In the genomic region with DNA sequence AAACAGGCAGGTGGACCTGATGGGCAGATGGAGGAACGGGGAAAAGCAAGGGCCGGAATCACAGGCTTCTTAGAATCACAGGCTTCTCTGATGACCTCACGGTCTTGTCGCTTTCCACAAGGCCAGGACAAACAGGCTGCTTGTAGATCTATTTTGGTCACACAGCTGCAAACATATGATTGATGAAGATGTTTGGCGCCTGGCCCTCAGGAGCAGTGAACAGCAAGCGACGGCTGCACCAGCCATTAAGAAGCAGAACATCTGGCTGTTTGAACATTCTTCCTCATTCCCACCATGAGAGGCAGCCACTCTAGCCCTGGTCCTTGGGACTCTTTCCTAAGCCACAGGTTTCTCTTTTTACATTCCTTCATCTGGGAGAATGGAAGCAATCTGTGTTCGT, we compare ENCODE assay signal across 8 mouse cellular contexts.
DNase-seq lines count a peak whose midpoint lies in the region; ATAC-seq and TF ChIP-seq lines count a peak whose summit lies in the region.

No protein-coding gene starts in this region.

- H3K9ac ChIP-seq in midbrain, embryonic 16.5 days (ENCODE audit: low read depth, low read length) = no peak overlapping the region
- no peak overlapping the region for H3K9ac ChIP-seq in midbrain, postnatal 0 days (replicated peaks; ENCODE audit: low read length, poor library complexity, severe bottlenecking)

- WGBS in midbrain, embryonic 16.5 days = 55% methylated on average over 8 of the region's 8 CpGs
- WGBS in midbrain, postnatal 0 days = 60% methylated on average over 8 of the region's 8 CpGs
- WGBS in cerebellum, adult 2 months = 72% methylated on average over 8 of the region's 8 CpGs

- H3K4me2 ChIP-seq in midbrain, embryonic 16.5 days (ENCODE audit: low read length) = no peak overlapping the region
- no peak overlapping the region for H3K4me2 ChIP-seq in midbrain, postnatal 0 days (ENCODE audit: low read depth, low read length, poor library complexity, severe bottlenecking)

- ATAC-seq in midbrain, embryonic 16.5 days = no peak
- no peak for ATAC-seq in midbrain, postnatal 0 days (ENCODE audit: low FRiP score)

- H3K9me3 ChIP-seq in midbrain, embryonic 16.5 days (replicated peaks; ENCODE audit: control insufficient read depth, low read length, poor library complexity, severe bottlenecking) = no peaks in the 10 kb centered on the region
- H3K9me3 ChIP-seq in midbrain, postnatal 0 days (ENCODE audit: low read length) = no peaks in the 10 kb centered on the region

- TF ChIP-seq POLR2A in cerebellum, adult 2 months (IDR thresholded peaks at IDR 0.05; ENCODE audit: borderline replicate concordance, insufficient read depth, low read length) = no peak

- intact Hi-C loops in gastrocnemius, postnatal 14 days (cut with DNase I; ENCODE audit: low total_unique reads) = no loop called here

- no peak for DNase-seq in midbrain, postnatal 0 days (ENCODE audit: low spot score)
- DNase-seq in gastrocnemius, postnatal 14 days = peak; percentile 61
- peak; percentile 52 for DNase-seq in kidney, adult 9 months
- peak; percentile 56 for DNase-seq in skeletal muscle tissue, adult 2 months (ENCODE audit: low read depth, low spot score)
- no peak for DNase-seq in cerebellum, adult 2 months
- no peak for DNase-seq in thymus, adult 18-20 months
- no peak for DNase-seq in cerebellum, adult 11 months

- TF ChIP-seq CTCF in midbrain, postnatal 0 days (IDR thresholded peaks at IDR 0.05) = no peak
- no peak for TF ChIP-seq CTCF in cerebellum, adult 2 months (IDR thresholded peaks at IDR 0.05; ENCODE audit: borderline replicate concordance, insufficient read depth, low read depth, low read length)

- H3K4me3 ChIP-seq in midbrain, embryonic 16.5 days (ENCODE audit: low read depth, low read length) = no peak overlapping the region
- H3K4me3 ChIP-seq in midbrain, postnatal 0 days (ENCODE audit: low read depth, low read length) = no peak overlapping the region
- no peak overlapping the region for H3K4me3 ChIP-seq in cerebellum, adult 2 months (replicated peaks; ENCODE audit: insufficient read depth, low read depth, low read length)

- no peaks in the 10 kb centered on the region for H3K27me3 ChIP-seq in midbrain, embryonic 16.5 days (ENCODE audit: control insufficient read depth, insufficient read depth, low read depth, low read length)
- H3K27me3 ChIP-seq in midbrain, postnatal 0 days (ENCODE audit: insufficient read depth, low read length) = no peaks in the 10 kb centered on the region
- H3K27me3 ChIP-seq in cerebellum, adult 2 months (ENCODE audit: control insufficient read depth, insufficient read depth, low read length) = no peaks in the 10 kb centered on the region

- H3K4me1 ChIP-seq in midbrain, embryonic 16.5 days (ENCODE audit: control insufficient read depth, insufficient read depth, low read length) = peaks cover 12% of the 10 kb centered on the region; the same call in 1 of the 2 replicates
- no peaks in the 10 kb centered on the region for H3K4me1 ChIP-seq in midbrain, postnatal 0 days (ENCODE audit: insufficient read depth, low read length)
- H3K4me1 ChIP-seq in cerebellum, adult 2 months (ENCODE audit: control insufficient read depth, insufficient read depth, low read length) = peaks cover 29% of the 10 kb centered on the region

- 0 out of 2 replicates have a peak overlapping the region, but pooled peaks have one; percentile 31 for H3K27ac ChIP-seq in midbrain, embryonic 16.5 days (ENCODE audit: low read length)
- H3K27ac ChIP-seq in midbrain, postnatal 0 days (ENCODE audit: low read depth, low read length) = no peak overlapping the region
- H3K27ac ChIP-seq in cerebellum, adult 2 months (ENCODE audit: insufficient read depth, low read length) = no peak overlapping the region

- no peaks in the 10 kb centered on the region for H3K36me3 ChIP-seq in midbrain, embryonic 16.5 days (ENCODE audit: control insufficient read depth, insufficient read depth, low read length)
- H3K36me3 ChIP-seq in midbrain, postnatal 0 days (ENCODE audit: insufficient read depth, low read length) = no peaks in the 10 kb centered on the region

Comparison
In these comparisons a context has a peak if more than half of its experiments do, and no peak if none do; other contexts are left out.
1. DNase-seq: peak in gastrocnemius, postnatal 14 days (single experiment), kidney, adult 9 months (single experiment) and skeletal muscle tissue, adult 2 months (single experiment); none in midbrain, postnatal 0 days (single experiment), cerebellum, adult 2 months (0 of 2), thymus, adult 18-20 months (0 of 2) and cerebellum, adult 11 months (single experiment).